Mouse (Mus musculus) stomach, embryonic 16.5 days (tissue): ENCODE measurements around the gene Zfp780b. TPM values are rescaled to one million over a fixed set of nuclear protein-coding genes. Genes with fewer than 3 reads are reported as not detected.
"Not testable (repeated sequence)": the region's sequence is repeated elsewhere in the genome, so short reads cannot be mapped to it uniquely, and the experiment has no call there.

Source experiments
- ATAC-seq: fragments of 200-750 bp; cut with Nextera tagmentation; 2 replicates; pipeline ENCODE4 v1.8.0; 2017; ENCODE audit warnings: moderate number of reproducible peaks, moderate TSS enrichment; ENCODE audit not compliant: insufficient read depth, low FRiP score
- H3K27ac ChIP-seq: fragments of 300-500 bp; sonication (generic); 2 replicates; pipeline ENCODE4 v1.5.1; 2014; ENCODE audit warnings: low read length
- H3K27me3 ChIP-seq: fragments of 300-500 bp; sonication (generic); 2 replicates; pipeline ENCODE4 v1.6.1; 2014; ENCODE audit warnings: low read length, control low read depth, mixed read lengths; ENCODE audit not compliant: control insufficient read depth, insufficient read depth
- H3K36me3 ChIP-seq: fragments of 300-500 bp; sonication (generic); 2 replicates; pipeline ENCODE4 v1.6.1; 2014; ENCODE audit warnings: low read length; ENCODE audit not compliant: control insufficient read depth, insufficient read depth
- H3K4me1 ChIP-seq: fragments of 300-500 bp; sonication (generic); 2 replicates; pipeline ENCODE4 v1.6.1; 2014; ENCODE audit warnings: low read length, control low read depth, mixed read lengths; ENCODE audit not compliant: control insufficient read depth, insufficient read depth
- H3K4me2 ChIP-seq: fragments of 300-500 bp; sonication (generic); 2 replicates; pipeline ENCODE4 v1.6.1; 2014; ENCODE audit warnings: low read depth, low read length, mixed read lengths
- H3K4me3 ChIP-seq: fragments of 300-500 bp; sonication (generic); replicated peaks from 2 replicates; pipeline ENCODE4 v1.5.1; 2014; ENCODE audit warnings: mild to moderate bottlenecking, low read length
- H3K9ac ChIP-seq: fragments of 300-500 bp; sonication (generic); 2 replicates; pipeline ENCODE4 v1.6.1; 2014; ENCODE audit warnings: low read length
- H3K9me3 ChIP-seq: fragments of 300-500 bp; sonication (generic); replicated peaks from 2 replicates; pipeline ENCODE4 v1.6.1; 2016; ENCODE audit warnings: low read length, control low read depth; ENCODE audit not compliant: control insufficient read depth
- WGBS: fragments of 180-500 bp; shearing (Covaris S2); extraction: QIAGEN DNeasy Blood & Tissue Kit; methylation state at CpG from one replicate; pipeline ENCODE4 v1.1.7; 2014; 5-methylcytosine and 5-hydroxymethylcytosine counted together
- polyA plus RNA-seq: library from polyadenylated mRNA; unstranded; fragments of >200 nt; fragmentation: Nextera tagmentation; extraction: Ambion mirVana; gene quantifications from 2 replicates; pipeline ENCODE4 v1.2.1, GENCODE M21; 2015

The Zfp780b gene
- polyA plus RNA-seq, 1 experiment from 2014 or later = 18.8 TPM

GRCm38 (mm10) chr7:27933050-27933799 is 45.7 kb downstream of the Zfp780b start:
- Histone ChIP-seq H3K4me3 (peak overlapping the region; percentile 30), H3K9me3 (no peaks in the 10 kb centered on the region), H3K27ac (no peak overlapping the region), H3K9ac (peak overlapping the region; percentile 69), H3K27me3 (no peaks in the 10 kb centered on the region), H3K4me2 (peak overlapping the region; percentile 51), H3K36me3 (no peaks in the 10 kb centered on the region), H3K4me1 (peaks cover 6% of the 10 kb centered on the region)
- 13% methylated on average over 7 of the region's 7 CpGs for WGBS
- peak; percentile 37; the same call in 1 of the 2 replicates for ATAC-seq

- H3K4me1 ChIP-seq = peaks cover 7% of the 10 kb centered on the region
- peak; percentile 87 for ATAC-seq
- no peaks in the 10 kb centered on the region for H3K27me3 ChIP-seq
- peak within 1 kb of the TSS; percentile 70 for H3K4me2 ChIP-seq
- H3K36me3 ChIP-seq = no peaks in the 10 kb centered on the region
- peak within 1 kb of the TSS; percentile 69 for H3K4me3 ChIP-seq
- H3K9me3 ChIP-seq = no peaks in the 10 kb centered on the region
- H3K27ac ChIP-seq = peak within 1 kb of the TSS; percentile 24; the same call in 1 of the 2 replicates
- peak within 1 kb of the TSS; percentile 86 for H3K9ac ChIP-seq
- WGBS = 3% methylated on average over 40 of the region's 40 CpGs
These were observed 49.9 kb downstream of the Zfp780b start, which contains the start of gene Zfp974 for GRCm38 (mm10) chr7:27928818-27929695. Gene Zfp974, minus strand, starts transcription at chr7:27929460.

- not testable (repeated sequence) for H3K9me3 ChIP-seq, H3K27ac ChIP-seq, H3K36me3 ChIP-seq, H3K4me3 ChIP-seq, ATAC-seq, H3K4me2 ChIP-seq, H3K9ac ChIP-seq, H3K27me3 ChIP-seq, H3K4me1 ChIP-seq
- WGBS = 41% methylated on average over 4 of the region's 4 CpGs
These were observed 51.9 kb downstream of the Zfp780b start for GRCm38 (mm10) chr7:27927041-27927440.

GRCm38 (mm10) chr7:27910952-27911351 is 68.0 kb downstream of the Zfp780b start:
- H3K9ac ChIP-seq, H3K27me3 ChIP-seq, H3K9me3 ChIP-seq, ATAC-seq, H3K4me3 ChIP-seq, H3K4me2 ChIP-seq, H3K27ac ChIP-seq, H3K4me1 ChIP-seq: not testable (repeated sequence)
- peaks cover 12% of the 10 kb centered on the region for H3K36me3 ChIP-seq
- WGBS = 87% methylated on average over 3 of the region's 4 CpGs

Other genes with a start within 250 kb of the Zfp780b start
- 27.8 and 28.2 TPM in 2 replicates for gene Zfp60, start 247.8 kb downstream of the Zfp780b start, polyA plus RNA-seq
- gene Zfp626, start 172.0 kb downstream of the Zfp780b start, polyA plus RNA-seq = 1.9 and 2.5 TPM in 2 replicates
- 6.4 and 6.7 TPM in 2 replicates for gene Zfp59, start 140.6 kb downstream of the Zfp780b start, polyA plus RNA-seq
- gene Zfp607a, start 121.6 kb downstream of the Zfp780b start, polyA plus RNA-seq = 3.9 and 4.6 TPM in 2 replicates
- gene Zfp974, start 49.7 kb downstream of the Zfp780b start, polyA plus RNA-seq = 8.4 and 9.4 TPM in 2 replicates
- 3.6 TPM in 2 replicates for gene Zfp850, start 34.9 kb upstream of the Zfp780b start, polyA plus RNA-seq
- gene Psmc4, start 70.9 kb upstream of the Zfp780b start, polyA plus RNA-seq = 245 and 251 TPM in 2 replicates
- 45.7 and 60.7 TPM in 2 replicates for gene Fcgbp, start 92.1 kb upstream of the Zfp780b start, polyA plus RNA-seq
- 0.03 and 0.04 TPM in 2 replicates for gene 9530053A07Rik, start 150.3 kb upstream of the Zfp780b start, polyA plus RNA-seq
- 60.0 and 86.3 TPM in 2 replicates for gene Fbl, start 190.5 kb upstream of the Zfp780b start, polyA plus RNA-seq
- 6.2 and 7.0 TPM in 2 replicates for gene Dyrk1b, start 200.3 kb upstream of the Zfp780b start, polyA plus RNA-seq